Mouse (Mus musculus) spleen, postnatal 4 days (tissue): ENCODE results near the gene Ifit1bl1.
A peak's percentile ranks its signal among the peaks of the same experiment; 100 is the strongest.
"Not testable (repeated sequence)": the region's sequence is repeated elsewhere in the genome, so short reads cannot be mapped to it uniquely, and the experiment has no call there.

Source experiments
- DNase-seq, 2 experiments: peaks; one replicate each; pipeline ENCODE4 v3.0.0; 2022; ENCODE audit warnings: low spot score in 2 of 2

Gene Ifit1bl1

DNA sequence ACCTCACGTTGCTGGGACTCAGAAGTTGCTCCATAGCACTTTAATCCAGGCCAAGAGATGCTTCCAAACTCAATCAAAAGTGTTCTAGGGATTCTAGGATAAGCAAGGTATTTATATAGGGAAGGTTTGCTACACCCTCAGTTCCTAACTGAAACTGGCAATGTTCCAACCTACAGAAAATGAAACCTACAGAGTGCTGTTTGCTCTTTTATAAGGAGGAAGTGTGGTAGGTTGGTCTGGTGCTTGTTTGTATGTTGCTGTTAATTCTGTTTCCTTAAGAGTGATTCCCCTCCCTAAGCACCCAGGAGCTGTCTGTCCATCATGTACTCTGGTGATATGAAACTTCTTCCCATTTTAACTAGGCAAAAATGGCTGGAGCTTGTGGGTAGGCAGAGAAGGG, at the start of gene Ifit1bl1:
Gene Ifit1bl1, minus strand, starts transcription at position 69 of the 400 bp plus-strand sequence.
- DNase-seq: not testable (repeated sequence)

DNA sequence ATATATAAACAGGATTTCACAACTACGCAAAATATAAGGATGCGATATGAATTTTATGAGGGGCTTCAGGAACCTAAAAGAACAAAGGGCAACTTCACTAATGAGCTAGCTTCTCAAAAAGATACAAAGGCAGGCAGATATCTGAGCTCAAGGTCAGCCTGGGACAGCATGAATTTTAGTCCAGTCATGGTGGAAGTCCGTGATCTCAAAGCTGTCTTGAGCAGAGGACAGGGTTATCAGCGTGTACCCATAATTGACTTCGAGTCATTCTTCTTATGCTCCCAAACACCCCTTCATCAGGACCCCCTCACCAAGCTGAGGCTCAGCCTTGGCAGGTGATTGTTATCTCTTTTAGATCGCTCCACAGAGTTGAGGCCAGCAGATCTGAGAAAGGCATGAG, 49.2 kb upstream of the Ifit1bl1 start:
- no peak for DNase-seq

DNA sequence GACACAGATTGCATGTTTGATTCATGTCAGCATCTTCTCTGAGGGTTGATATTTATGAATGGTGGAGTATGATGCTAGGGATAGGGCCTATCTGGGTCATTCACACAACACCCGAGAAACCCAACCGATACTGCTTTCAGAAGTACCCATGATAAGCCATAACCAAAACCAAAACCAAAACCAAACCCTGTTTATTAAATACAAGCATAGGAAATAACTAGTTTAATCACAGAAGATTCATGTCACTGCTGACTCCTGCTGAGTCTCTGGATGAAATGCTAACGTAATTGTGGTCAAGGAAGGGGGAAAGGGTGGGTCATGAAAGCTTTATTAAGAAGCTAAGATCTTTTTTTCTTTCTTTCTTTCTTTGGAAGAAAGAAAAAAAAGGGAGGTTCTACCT, 48.5 kb upstream of the Ifit1bl1 start:
- DNase-seq: no peak

DNA sequence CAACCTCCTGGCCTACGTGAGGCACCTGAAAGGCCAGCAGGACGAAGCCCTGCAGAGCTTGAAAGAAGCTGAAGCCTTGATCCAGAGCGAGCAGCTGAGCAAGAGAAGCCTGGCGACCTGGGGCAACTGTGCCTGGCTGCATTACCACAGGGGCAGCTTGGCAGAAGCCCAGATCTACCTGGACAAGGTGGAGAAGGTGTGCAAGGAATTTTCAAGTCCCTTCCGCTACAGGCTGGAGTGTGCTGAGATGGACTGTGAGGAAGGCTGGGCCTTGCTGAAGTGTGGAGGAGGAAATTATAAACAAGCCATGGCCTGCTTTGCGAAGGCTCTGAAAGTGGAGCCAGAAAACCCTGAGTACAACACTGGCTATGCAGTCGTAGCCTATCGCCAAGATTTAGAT, 45.9 kb upstream of the Ifit1bl1 start:
- not testable (repeated sequence) for DNase-seq

DNA sequence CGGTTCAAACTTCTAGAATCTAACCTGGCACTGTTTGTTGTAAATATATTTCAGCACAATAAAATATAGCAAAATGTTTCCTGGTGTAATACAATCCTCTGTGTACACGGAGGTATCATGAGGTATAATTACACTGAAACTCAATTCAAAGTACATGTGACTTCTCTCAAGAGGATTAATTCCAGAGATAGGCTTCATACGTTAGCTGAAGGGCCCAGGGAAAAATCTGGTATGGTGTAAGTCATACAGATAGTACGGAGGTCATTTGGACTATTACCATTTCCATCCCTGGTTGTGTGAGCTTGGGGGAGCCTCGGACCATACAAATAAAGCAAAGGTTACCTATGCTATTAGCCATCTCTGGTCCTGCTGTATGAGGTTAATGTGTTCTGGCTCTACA, 40.9 kb upstream of the Ifit1bl1 start:
- no peak for DNase-seq

DNA sequence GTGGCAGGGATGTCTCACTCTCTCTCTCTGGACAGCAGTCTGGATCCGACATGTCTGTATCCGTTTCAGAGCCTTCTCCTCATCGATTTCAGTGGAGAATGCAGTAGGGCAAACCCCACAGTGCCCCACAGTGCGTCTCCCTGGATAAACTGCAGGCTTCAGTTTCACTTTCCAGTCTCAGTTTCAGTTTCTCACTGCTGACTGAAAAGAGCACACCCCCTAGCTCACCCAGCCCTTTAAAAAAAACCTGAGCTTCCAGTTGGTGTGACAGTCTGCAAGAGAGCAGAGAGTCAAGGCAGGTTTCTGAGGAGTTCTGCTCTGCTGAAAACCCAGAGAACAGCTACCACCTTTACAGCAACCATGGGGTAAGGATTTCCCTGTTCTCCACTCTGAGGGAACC, 38.9 kb upstream of the Ifit1bl1 start, which contains the start of the genes Ifit1bl2 and Ifit1:
Gene Ifit1bl2, minus strand, starts transcription at position 121 of the 400 bp plus-strand sequence.
Gene Ifit1, plus strand, starts transcription at position 249 of the 400 bp plus-strand sequence.
- no peak for DNase-seq

DNA sequence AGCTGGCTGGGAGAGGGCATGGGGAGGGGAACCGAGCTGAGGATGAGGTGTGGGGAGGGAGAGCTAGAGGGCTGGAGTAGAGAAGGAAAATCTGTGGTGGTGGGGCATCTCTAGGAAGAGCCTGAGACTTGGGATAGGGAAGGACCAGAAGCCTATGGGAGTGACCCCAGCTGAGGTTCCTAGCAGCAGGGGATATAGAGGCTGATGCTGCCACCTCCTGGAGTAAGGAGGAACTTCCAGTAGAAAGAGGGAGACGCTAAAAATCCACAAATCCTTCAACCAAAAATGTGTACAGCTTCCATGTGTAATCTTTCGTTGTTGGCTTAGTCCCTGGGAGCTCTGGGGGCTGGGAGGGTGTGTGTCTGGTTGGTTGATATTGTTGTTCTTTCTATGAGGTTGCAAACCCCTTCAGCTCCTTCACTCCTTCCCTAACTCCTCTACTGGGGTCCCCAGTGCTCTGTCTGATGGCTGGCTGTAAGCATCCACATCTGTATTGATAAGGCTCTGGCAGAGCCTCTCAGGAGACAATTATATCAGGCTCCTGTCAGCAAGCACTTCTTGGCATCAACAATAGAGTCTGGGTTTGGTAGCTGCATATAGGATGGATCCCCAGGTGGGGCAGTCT, 35.3 kb upstream of the Ifit1bl1 start:
- DNase-seq: peak; percentile 54 to 71

DNA sequence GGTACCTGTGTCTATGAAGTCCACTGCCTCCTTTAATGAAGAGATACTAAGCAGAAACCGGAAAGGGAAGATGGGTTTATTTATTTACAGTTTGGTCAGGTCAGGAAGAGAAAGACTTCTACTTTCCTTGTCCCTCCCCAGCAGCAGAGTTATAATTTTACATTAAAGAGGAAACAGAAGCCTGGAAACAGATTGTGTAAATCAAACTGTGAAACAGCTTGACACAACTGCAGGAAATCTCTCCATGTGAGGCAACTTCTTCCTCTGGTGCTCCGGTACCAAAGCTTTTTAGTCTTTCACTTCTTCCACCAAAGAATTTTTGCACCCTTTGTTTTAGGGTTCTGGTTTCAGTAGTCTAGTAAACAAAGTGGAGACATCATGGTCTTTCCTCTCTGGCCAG, 31.7 kb upstream of the Ifit1bl1 start:
- no peak for DNase-seq

DNA sequence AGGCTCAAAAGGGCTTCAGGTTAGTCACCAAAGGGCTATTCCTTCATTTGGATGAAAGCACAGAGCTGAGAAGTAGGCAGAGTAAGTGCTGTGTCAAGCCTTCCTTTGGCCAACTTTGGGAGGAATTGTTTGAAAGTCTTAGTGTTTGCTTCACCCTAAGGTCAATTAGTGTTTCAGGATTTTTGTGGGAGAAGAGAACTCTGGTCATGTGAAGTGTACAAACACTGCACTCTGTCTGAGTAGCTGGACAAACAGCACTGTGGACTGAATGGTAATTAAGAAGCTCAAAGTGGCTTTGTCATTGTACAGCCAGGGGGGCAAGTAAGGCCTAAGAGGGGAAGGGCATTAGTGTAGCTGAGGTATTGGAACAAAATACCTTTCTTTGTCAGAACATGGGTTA, 29.7 kb upstream of the Ifit1bl1 start:
- no peak for DNase-seq

DNA sequence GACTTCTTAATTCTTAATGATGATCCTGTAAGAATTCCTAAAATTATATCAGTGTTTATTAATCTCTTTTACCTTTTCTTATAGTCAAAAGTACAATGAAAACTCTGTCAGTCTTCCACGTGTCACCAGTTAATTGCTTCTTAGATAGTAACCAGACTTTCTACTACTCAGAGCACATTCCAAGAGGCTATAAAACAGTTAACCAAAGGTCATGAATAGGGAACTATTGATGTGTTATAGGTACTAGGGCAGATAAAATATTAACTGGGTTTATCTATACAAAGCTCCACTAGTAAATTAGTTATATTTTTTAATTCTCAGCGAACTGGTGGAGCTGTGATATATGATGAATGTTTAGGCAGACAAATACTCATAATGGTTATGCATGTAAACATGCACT, 25.7 kb upstream of the Ifit1bl1 start:
- DNase-seq: no peak

DNA sequence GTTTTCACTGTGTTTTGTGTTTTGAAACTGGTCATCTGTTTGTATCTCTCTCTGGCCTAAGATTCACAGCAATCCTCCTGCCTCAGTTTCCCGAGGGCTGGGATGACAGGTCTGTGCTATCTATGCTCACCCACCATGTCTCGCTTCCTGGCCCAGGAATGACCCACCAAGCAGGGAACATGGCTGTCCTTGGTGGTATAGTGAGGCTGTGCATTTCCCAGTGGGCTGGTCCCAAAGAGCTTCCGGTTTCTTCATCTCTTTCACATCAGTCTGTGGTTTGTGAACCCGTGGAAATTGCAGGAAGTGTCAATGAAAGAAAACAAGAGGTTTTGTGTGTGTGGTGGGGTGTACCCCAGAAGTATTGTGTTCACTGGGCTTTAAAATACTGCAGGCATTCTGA, 22.9 kb upstream of the Ifit1bl1 start:
- no peak for DNase-seq

DNA sequence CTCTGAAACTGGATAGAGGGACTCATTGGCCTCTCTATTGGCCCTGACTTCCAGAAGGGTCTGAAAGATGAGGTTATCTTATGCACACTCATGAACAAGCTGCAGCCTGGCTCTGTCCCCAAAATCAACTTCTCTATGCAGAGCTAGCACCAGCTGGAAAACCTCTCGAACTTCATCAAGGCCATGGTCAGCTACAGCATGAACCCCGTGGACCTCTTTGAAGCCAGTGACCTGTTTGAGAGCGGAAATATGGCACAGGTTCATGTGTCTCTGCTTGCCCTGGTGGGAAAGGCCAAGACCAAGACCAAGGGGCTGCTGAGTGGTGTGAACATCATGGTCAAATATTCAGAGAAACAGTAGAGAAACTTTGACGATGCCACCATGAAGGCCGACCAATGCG, 22.0 kb upstream of the Ifit1bl1 start:
- DNase-seq: no peak

DNA sequence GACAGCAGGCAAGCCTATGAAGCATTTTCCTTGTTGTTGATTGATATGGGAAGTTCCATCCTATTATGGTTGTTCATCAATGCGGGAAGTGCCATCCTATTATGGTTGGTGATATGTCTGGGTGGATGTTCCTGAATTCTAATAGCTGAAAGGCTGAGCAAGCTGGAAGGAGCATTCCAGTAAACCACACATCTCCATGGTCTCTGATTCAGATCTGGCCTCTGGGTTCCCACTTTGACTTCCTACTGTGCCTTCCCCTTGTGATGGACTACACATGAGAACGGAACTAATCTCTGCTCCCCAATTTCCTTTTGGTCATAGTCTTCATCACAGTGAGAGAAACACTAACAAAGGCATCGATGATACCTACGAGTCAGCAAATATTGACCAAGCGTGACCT, 19.1 kb upstream of the Ifit1bl1 start:
- no peak for DNase-seq

DNA sequence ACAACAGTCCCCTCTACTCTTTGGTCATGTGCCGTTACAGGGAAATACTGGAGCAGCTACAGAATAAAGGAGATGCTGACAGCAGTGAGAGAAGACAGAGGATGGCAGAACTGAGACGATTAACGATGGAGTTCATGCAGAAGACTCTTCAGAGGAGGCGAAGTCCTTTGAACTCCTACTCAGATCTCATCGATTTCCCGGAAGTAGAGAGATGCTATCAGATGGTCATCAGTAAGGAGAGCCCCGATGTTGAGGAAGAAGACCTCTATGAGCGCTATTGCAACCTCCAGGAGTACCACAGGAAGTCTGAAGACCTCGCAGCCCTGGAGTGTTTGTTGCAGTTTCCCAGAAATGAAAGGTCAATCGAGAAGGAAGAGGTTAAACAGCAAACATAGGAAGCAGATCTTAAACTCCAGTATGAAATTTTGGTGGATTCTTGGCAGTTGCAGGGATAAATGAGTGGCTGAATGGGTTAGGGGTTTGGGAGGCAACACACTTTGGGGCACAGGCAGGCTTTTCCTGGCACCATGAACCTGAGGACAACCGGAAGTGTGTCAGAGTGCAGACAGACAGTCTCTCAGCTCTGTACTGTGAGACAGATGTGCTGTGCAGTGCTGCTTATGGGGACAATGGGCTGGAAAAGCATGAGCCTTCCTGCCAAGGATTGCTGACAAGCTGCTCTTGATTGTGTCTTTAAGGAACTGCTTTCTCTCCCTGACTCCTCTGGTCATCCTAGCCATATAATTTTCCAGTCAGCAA, 10.7 kb upstream of the Ifit1bl1 start:
- DNase-seq: not testable (repeated sequence)

DNA sequence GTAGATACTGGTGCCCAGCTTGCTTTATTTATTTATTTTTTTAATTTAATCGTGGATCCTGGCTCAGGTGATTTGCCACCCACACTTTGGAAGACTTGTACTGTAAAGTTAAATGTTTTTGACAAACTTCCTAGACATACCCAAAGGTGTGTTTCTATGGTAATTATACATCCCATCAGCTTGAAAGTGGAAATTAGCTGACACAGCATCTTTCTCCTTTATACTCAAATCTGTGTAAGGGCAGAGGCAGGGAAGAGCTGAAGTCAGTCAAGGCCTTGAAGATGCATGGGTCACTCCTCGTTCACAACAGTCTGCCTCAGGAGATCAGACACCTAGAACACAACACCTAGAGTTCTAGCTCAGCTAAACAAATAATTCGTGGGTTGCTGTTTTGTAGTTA, 8.4 kb upstream of the Ifit1bl1 start:
- DNase-seq: not testable (repeated sequence)

DNA sequence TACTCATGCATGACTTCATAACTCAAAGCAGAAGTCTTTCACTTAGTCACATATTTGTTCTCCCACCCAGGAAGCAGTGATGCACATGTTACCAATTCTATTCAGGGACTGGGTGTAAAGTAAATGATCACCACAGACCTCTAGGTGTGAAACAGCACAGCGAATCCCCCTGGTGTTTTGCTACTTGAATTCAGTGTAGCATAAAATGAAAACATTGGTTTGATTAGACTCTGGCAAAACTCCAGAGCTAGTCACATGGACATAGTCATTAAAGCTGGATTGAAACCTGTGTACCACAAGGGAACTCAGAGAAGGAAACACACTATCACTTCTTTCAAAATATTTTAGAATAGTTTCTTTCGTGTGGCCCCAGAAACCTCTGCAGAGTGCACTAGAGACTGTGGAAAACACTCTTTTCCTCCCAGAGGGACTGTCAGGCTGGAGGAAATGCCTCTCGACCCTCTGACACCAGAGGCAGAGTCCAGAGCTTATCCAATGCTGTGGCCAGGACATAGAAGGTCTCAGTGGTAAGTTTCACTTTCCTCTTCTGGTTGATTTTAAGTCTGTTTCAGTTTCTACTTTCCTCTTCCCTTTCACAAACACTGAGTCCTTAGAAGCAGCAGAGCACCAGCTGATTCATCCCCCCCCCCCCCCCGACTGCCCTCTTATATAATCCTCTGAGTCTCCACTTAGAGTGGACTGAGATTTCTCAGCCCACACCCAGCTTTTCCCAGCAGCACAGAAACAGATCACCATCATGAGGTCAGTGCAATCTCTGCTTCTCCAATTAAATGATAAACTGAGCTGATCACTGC, 5.7 kb upstream of the Ifit1bl1 start, which contains the start of gene Ifit3b:
Gene Ifit3b, plus strand, starts transcription at position 734 of the 815 bp plus-strand sequence.
- DNase-seq: not testable (repeated sequence)

DNA sequence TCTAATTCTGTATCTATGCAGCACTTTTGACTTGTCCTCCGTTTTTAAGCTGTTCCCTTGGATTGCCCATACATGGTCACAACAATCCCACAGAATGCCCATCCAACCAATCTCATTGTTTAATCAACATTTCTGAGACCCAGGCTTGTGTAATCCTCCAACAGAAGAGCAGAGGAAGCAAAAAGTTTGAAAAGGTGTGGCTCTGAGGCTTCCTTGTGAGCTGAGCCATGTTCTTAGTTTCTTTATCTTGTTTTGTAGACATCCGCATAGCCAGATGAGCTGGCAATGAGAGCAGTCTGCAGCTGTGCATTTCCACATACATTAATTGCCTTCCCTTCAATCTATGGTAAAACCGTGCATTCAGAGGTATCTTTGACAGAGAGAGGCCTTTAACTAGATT, 3.7 kb upstream of the Ifit1bl1 start:
- DNase-seq: no peak

DNA sequence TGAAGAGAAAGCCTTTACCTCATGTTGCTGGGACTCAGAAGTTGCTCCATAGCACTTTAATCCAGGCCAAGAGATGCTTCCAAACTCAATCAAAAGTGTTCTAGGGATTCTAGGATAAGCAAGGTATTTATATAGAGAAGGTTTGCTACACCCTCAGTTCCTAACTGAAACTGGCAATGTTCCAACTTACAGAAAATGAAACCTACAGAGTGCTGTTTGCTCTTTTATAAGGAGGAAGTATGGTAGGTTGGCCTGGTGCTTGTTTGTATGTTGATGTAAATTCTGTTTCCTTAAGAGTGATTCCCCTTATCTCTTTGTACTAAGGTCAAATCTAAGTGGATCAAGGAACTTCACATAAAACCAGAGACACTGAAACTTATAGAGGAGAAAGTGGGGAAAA, 2.5 kb downstream of the Ifit1bl1 start:
- DNase-seq: not testable (repeated sequence)

DNA sequence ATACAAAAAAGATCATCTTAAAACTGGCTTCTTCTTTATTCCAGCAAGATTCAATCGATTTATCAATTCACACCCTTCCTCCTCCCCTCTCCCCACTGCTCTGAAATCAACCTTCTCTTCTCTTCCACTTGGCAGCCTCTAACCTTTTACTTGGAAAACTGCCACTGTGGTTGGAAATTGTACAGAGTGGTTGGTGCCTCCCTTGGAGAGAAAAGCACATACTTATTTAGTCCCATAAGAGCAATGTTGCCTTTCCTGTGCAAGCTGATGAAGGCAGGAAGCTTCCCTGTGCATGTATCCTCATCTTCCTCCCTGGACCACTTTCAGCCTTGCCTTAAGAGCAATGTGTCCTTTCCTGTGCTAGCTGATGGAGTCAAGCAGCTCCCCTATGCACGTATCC, 3.4 kb downstream of the Ifit1bl1 start:
- DNase-seq: no peak

DNA sequence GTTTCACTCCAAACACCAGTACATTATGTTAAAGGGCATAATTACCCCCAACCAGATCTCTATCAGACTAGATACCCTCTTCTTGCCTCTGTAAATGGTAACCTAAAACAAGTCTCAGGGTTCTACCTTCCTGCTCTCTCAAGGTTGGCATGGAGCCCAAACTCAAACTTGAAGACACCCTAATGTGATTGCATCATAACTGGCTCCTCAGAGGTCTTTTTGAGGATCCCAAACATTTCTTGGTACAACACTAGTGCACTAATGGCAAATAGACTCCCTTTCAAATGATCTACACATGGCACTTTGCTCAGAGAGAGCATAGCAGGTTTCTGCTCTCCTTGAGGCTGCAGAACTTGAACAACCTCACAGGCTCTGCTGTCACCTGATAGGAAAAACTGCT, 4.9 kb downstream of the Ifit1bl1 start:
- DNase-seq: no peak

DNA sequence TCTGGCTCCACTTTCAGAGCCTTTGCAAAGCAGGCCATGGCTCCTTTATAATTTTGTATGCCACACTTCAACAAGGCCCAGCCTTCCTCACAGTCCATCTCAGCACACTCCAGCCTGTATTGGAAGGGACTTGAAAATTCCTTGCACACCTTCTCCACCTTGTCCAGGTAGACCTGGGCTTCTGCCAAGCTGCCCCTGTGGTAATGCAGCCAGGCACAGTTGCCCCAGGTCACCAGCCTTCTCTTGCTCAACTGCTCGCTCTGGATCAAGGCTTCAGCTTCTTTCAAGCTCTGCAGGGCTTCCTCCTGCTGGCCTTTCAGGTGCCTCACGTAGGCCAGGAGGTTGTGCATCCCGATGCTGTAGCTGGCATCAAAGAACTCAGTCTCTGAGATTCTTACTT, 7.2 kb downstream of the Ifit1bl1 start:
- not testable (repeated sequence) for DNase-seq

DNA sequence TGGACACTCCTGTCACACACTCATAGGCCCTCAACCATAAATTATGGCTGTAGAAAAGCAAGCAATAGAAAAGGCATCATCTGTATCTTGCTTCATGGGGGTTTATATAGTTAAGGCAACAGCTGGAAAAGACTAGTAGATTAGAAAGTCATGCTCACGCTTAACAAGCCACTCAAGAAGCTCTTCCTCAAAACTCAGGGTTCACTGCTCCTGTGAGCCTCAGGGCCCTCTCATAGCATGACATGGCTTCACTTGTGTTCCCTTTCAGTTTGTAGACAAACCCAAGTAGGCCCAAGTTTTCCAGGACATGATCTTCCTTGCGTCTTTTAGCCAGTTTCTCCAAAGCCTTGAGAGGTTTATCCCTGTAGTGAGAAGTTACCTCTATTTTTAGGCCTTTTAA, 8.3 kb downstream of the Ifit1bl1 start:
- no peak for DNase-seq
